Mouse (Mus musculus) C2C12 (cell line): ENCODE data around the gene Rab8b.

Experiments used
- CEBPB ChIP-seq: IDR thresholded peaks from one replicate; pipeline ENCODE4 v1.6.1; 2011; ENCODE audit warnings: low read depth, mild to moderate bottlenecking, control low read depth, moderate library complexity
- CTCF ChIP-seq: IDR thresholded peaks from one replicate; pipeline ENCODE4 v1.5.1; 2011; ENCODE audit not compliant: control insufficient read depth, insufficient read depth, insufficient read length
- MAX ChIP-seq: IDR thresholded peaks from one replicate; pipeline ENCODE4 v1.6.1; 2011; ENCODE audit warnings: mild to moderate bottlenecking, control low read depth
- MYOD1 ChIP-seq: IDR thresholded peaks from one replicate; pipeline ENCODE4 v1.6.1; 2011; ENCODE audit warnings: low read depth; ENCODE audit not compliant: control insufficient read depth, insufficient read length
- MYOG ChIP-seq: IDR thresholded peaks from one replicate; pipeline ENCODE4 v1.6.1; 2011; ENCODE audit not compliant: control insufficient read depth, insufficient read length; ENCODE audit errors: extremely low read depth
- USF1 ChIP-seq: IDR thresholded peaks from one replicate; pipeline ENCODE4 v1.6.1; 2011; ENCODE audit warnings: low read depth, mild to moderate bottlenecking, control low read depth, moderate library complexity

- no peak for TF ChIP-seq CTCF
- no peak for TF ChIP-seq CEBPB
- no peak for TF ChIP-seq MAX
- TF ChIP-seq MYOG, result no peak
- no peak for TF ChIP-seq MYOD1
- TF ChIP-seq USF1, result no peak
Observed at GRCm38 (mm10) chr9:66917892-66918255, 1.6 kb downstream of the Rab8b start.
